24 mouse cellular contexts compared by ENCODE assay signal in genomic region chr11:86922029-86922428, GRCm38 (mm10).
"Had no signal": no experiment of that assay in that cellular context is flagged by ENCODE, and none has a peak within 500 bp of the region (broad histone marks: within the 10 kb centered on the region; RNA-seq: fewer than 3 reads in every experiment).

No protein-coding gene starts in this region.

- H3K4me3 ChIP-seq: gastrocnemius, adult 2 months; heart, embryonic 10.5 days; heart, embryonic 12.5 days; hindbrain, embryonic 10.5 days; hindbrain, embryonic 12.5 days; intestine, embryonic 15.5 days; limb, embryonic 10.5 days; limb, embryonic 12.5 days; liver, embryonic 13.5 days; liver, embryonic 15.5 days had no signal

- H3K27ac ChIP-seq: hindbrain, embryonic 10.5 days; hindbrain, embryonic 12.5 days; hindbrain, embryonic 14.5 days; intestine, embryonic 15.5 days; limb, embryonic 10.5 days; limb, embryonic 12.5 days; liver, embryonic 13.5 days; liver, embryonic 15.5 days had no signal

- H3K4me2 ChIP-seq: heart, embryonic 12.5 days; hindbrain, embryonic 12.5 days; hindbrain, embryonic 14.5 days; intestine, embryonic 15.5 days; limb, embryonic 12.5 days; liver, embryonic 11.5 days; liver, embryonic 13.5 days; liver, embryonic 15.5 days had no signal

- H3K36me3 ChIP-seq: heart, embryonic 10.5 days; heart, embryonic 12.5 days; hindbrain, embryonic 10.5 days; hindbrain, embryonic 12.5 days; intestine, embryonic 15.5 days; limb, embryonic 10.5 days; limb, embryonic 12.5 days; liver, embryonic 13.5 days; liver, embryonic 15.5 days had no signal

- ATAC-seq: hindbrain, embryonic 16.5 days; inflammation-experienced regulatory T-cells, adult 6 months; intestine, postnatal 0 days had no signal

- H3K9ac ChIP-seq: heart, embryonic 12.5 days; hindbrain, embryonic 12.5 days; hindbrain, embryonic 14.5 days; intestine, embryonic 15.5 days; limb, embryonic 12.5 days; liver, embryonic 13.5 days; liver, embryonic 15.5 days had no signal

- DNase-seq: gastrocnemius, postnatal 10 days; heart, postnatal 10 days; heart, postnatal 4 days; kidney, adult 18-20 months; kidney, postnatal 10 days; kidney, postnatal 4 days; layer of hippocampus, adult 9-11 months; layer of hippocampus, postnatal 36 days; liver; liver, embryonic 13.5 days had no signal

- H3K9me3 ChIP-seq: heart, embryonic 10.5 days; heart, embryonic 12.5 days; hindbrain, embryonic 10.5 days; hindbrain, embryonic 12.5 days; intestine, embryonic 15.5 days; limb, embryonic 10.5 days; limb, embryonic 12.5 days; liver, embryonic 13.5 days; liver, embryonic 15.5 days had no signal

- H3K27me3 ChIP-seq: heart, embryonic 12.5 days; hindbrain, embryonic 12.5 days; intestine, embryonic 15.5 days; limb, embryonic 12.5 days; liver, embryonic 13.5 days; liver, embryonic 15.5 days had no signal
